Mouse (Mus musculus) cerebellum, adult 11-12 months (tissue): ENCODE measurements around the gene Olfr667.
"Not testable (repeated sequence)": the region's sequence is repeated elsewhere in the genome, so short reads cannot be mapped to it uniquely, and the experiment has no call there.

ENCODE experiments used
- DNase-seq: peaks from one replicate; pipeline ENCODE4 v3.0.0; 2022

Gene Olfr667

GRCm38 (mm10) chr7:104921382-104921781 lies at the start of gene Olfr667:
TSS of gene Olfr667 (minus strand) at chr7:104921482.
- no peak for DNase-seq

GRCm38 (mm10) chr7:104962520-104962919 lies 41.2 kb upstream of the Olfr667 start, which contains the start of gene Olfr670:
TSS of gene Olfr670 (minus strand) at chr7:104962620.
- no peak for DNase-seq

- DNase-seq: not testable (repeated sequence)
These were observed 29.0 kb upstream of the Olfr667 start for GRCm38 (mm10) chr7:104950234-104950633.

- no peak for DNase-seq
These were observed 12.7 kb upstream of the Olfr667 start, which contains the start of gene Olfr669 for GRCm38 (mm10) chr7:104933940-104934339. TSS of gene Olfr669 (plus strand) at chr7:104934240.

GRCm38 (mm10) chr7:104927957-104928356 lies 6.7 kb upstream of the Olfr667 start, which contains the start of gene Olfr668:
TSS of gene Olfr668 (minus strand) at chr7:104928057.
- no peak for DNase-seq

- no peak for DNase-seq
These were observed 25.4 kb downstream of the Olfr667 start, which contains the start of gene Olfr666 for GRCm38 (mm10) chr7:104895852-104896251. TSS of gene Olfr666 (minus strand) at chr7:104895952.

GRCm38 (mm10) chr7:104877731-104878130 lies 43.6 kb downstream of the Olfr667 start, which contains the start of gene Olfr665:
TSS of gene Olfr665 (plus strand) at chr7:104878031.
- DNase-seq: no peak
